Mouse (Mus musculus) spleen, adult 2 months (tissue): ENCODE results near the gene Zfp185.

ENCODE experiments used
- CTCF ChIP-seq: fragments of 200-500 bp; IDR thresholded peaks from 2 replicates; pipeline ENCODE4 v1.5.1; 2011; ENCODE audit warnings: mild to moderate bottlenecking, inconsistent platforms; ENCODE audit not compliant: insufficient read depth, insufficient read length, insufficient replicate concordance; ENCODE audit errors: extremely low read depth
- POLR2A ChIP-seq: fragments of 200-500 bp; IDR thresholded peaks from 2 replicates; pipeline ENCODE4 v1.6.1; 2011; ENCODE audit warnings: low read depth, low read length, inconsistent platforms

DNA sequence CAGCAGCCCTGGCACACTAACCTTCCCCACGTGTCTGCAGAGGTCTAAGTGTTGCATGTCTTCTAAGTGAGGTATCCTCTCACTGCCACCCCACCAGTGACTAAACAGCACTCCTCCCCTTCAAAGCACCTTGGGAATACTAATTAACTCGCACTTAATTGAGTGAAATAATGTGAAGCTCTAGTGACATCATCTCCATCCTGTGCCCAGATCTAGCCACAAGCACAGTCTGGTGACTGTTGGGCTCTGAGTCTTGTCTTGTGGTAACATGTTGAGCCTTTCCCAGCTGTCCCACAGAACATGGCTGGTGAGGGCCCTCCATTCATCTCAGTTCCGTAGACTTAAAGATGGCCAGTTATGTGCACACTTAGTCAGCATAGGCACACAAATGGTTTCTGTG, 24.4 kb upstream of the Zfp185 start:
- no peak for TF ChIP-seq POLR2A
- TF ChIP-seq CTCF = no peak
